Mouse (Mus musculus) stomach, postnatal 0 days (tissue): ENCODE measurements around the gene Armc6. TPM values are rescaled to one million over a fixed set of nuclear protein-coding genes. Genes with fewer than 3 reads are reported as not detected.

Source experiments
- ATAC-seq: fragments of 200-750 bp; cut with Nextera tagmentation; 2 replicates; pipeline ENCODE4 v1.8.0; 2017; ENCODE audit not compliant: low FRiP score, low TSS enrichment
- DNase-seq: peaks from one replicate; pipeline ENCODE4 v3.0.0-alpha.2; 2016; ENCODE audit warnings: low spot score
- H3K27ac ChIP-seq: fragments of 300-500 bp; sonication (generic); replicated peaks from 2 replicates; pipeline ENCODE4 v1.5.1; 2014; ENCODE audit warnings: mild to moderate bottlenecking, control low read depth
- H3K27me3 ChIP-seq: fragments of 300-500 bp; sonication (generic); 2 replicates; pipeline ENCODE4 v1.6.1; 2014; ENCODE audit warnings: low read length; ENCODE audit not compliant: control insufficient read depth, insufficient read depth
- H3K36me3 ChIP-seq: fragments of 300-500 bp; sonication (generic); 2 replicates; pipeline ENCODE4 v1.6.1; 2014; ENCODE audit warnings: low read length, mixed read lengths; ENCODE audit not compliant: control insufficient read depth, insufficient read depth
- H3K4me1 ChIP-seq: fragments of 300-500 bp; sonication (generic); replicated peaks from 2 replicates; pipeline ENCODE4 v1.6.1; 2014; ENCODE audit warnings: antibody characterized with exemption; ENCODE audit not compliant: control insufficient read depth, insufficient read depth
- H3K4me2 ChIP-seq: fragments of 300-500 bp; sonication (generic); replicated peaks from 2 replicates; pipeline ENCODE4 v1.6.1; 2014; ENCODE audit warnings: low read depth, mild to moderate bottlenecking, control low read depth, moderate library complexity
- H3K4me3 ChIP-seq: fragments of 300-500 bp; sonication (generic); 2 replicates; pipeline ENCODE4 v1.5.1; 2014; ENCODE audit warnings: low read depth, low read length, control low read depth
- H3K9ac ChIP-seq: fragments of 300-500 bp; sonication (generic); 2 replicates; pipeline ENCODE4 v1.6.1; 2014; ENCODE audit warnings: mild to moderate bottlenecking, low read length, control low read depth, mixed read lengths
- H3K9me3 ChIP-seq: fragments of 300-500 bp; sonication (generic); 2 replicates; pipeline ENCODE4 v1.6.1; 2016; ENCODE audit warnings: low read length; ENCODE audit not compliant: control insufficient read depth
- CTCF ChIP-seq: IDR thresholded peaks from 2 replicates; pipeline ENCODE4 v1.5.1; 2016; ENCODE audit warnings: antibody characterized with exemption, low read depth, mild to moderate bottlenecking, moderate library complexity
- EP300 ChIP-seq: optimal IDR thresholded peaks from 2 replicates; pipeline ENCODE3; 2016; ENCODE audit warnings: antibody characterized with exemption
- WGBS: fragments of 180-500 bp; shearing (Covaris S2); extraction: QIAGEN DNeasy Blood & Tissue Kit; methylation state at CpG from one replicate; pipeline ENCODE4 v1.1.7; 2014; 5-methylcytosine and 5-hydroxymethylcytosine counted together
- polyA plus RNA-seq: library from polyadenylated mRNA; unstranded; fragments of >200 nt; fragmentation: Nextera tagmentation; extraction: Ambion mirVana; gene quantifications from 2 replicates; pipeline ENCODE4 v1.2.1, GENCODE M21; 2015

Armc6 gene
- polyA plus RNA-seq, 1 experiment from 2014 or later = 11.9 TPM

GRCm38 (mm10) chr8:70211726-70212111 lies 22.5 kb downstream of the Armc6 start:
- no peaks in the 10 kb centered on the region for H3K9me3 ChIP-seq
- no peaks in the 10 kb centered on the region for H3K4me1 ChIP-seq
- DNase-seq (no peak), ATAC-seq (peak; percentile 0; the same call in 1 of the 2 replicates)
- peak overlapping the region; percentile 62 for H3K4me3 ChIP-seq
- peak overlapping the region; percentile 96 for H3K4me2 ChIP-seq
- peak overlapping the region; percentile 77 for H3K9ac ChIP-seq
- 2% methylated on average over 31 of the region's 31 CpGs for WGBS
- peak overlapping the region; percentile 83 for H3K27ac ChIP-seq
- TF ChIP-seq CTCF = no peak
- TF ChIP-seq EP300 = no peak
- H3K36me3 ChIP-seq = no peaks in the 10 kb centered on the region
- H3K27me3 ChIP-seq = no peaks in the 10 kb centered on the region

GRCm38 (mm10) chr8:70211275-70211674 lies 23.0 kb downstream of the Armc6 start:
- H3K4me1 ChIP-seq = no peaks in the 10 kb centered on the region
- DNase-seq (no peak), ATAC-seq (no peak)
- no peaks in the 10 kb centered on the region for H3K36me3 ChIP-seq
- peak overlapping the region; percentile 77 for H3K9ac ChIP-seq
- no peak overlapping the region; the same call in 1 of the 2 replicates for H3K27ac ChIP-seq
- H3K9me3 ChIP-seq = no peaks in the 10 kb centered on the region
- H3K4me3 ChIP-seq = peak overlapping the region; percentile 62
- WGBS = 79% methylated on average over 1 of the region's 1 CpGs
- H3K27me3 ChIP-seq = no peaks in the 10 kb centered on the region
- no peak for TF ChIP-seq CTCF
- TF ChIP-seq EP300 = no peak
- peak overlapping the region; percentile 96 for H3K4me2 ChIP-seq

DNA sequence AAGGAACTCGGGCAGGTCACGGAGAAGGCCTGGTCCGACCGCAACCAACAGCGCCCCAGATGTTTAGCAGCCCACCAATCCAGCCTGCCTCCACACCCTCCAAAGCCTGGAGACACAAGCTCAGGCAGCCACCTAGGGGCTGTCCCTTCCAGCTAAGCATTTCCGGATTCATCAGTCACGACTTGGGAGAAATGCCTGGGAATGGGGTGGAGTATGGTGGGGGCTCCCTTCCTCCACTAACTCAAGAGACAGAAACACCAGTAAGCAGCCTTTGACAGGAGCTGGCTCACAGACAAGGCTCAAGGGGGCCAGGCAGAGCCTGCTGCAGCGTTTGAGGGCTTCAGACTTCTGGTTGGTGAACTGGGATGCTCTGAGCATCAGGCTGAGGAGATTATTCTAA lies 23.7 kb downstream of the Armc6 start:
- Histone ChIP-seq H3K4me3 (no peak overlapping the region), H3K4me1 (no peaks in the 10 kb centered on the region)

GRCm38 (mm10) chr8:70208130-70208529 lies 26.1 kb downstream of the Armc6 start:
- Histone ChIP-seq H3K4me2 (no peak overlapping the region), H3K36me3 (no peaks in the 10 kb centered on the region), H3K9me3 (no peaks in the 10 kb centered on the region), H3K4me1 (no peaks in the 10 kb centered on the region), H3K27me3 (no peaks in the 10 kb centered on the region), H3K9ac (no peak overlapping the region), H3K27ac (no peak overlapping the region), H3K4me3 (no peak overlapping the region)
- DNase-seq (no peak), ATAC-seq (no peak)
- TF ChIP-seq CTCF (no peak), EP300 (no peak)
- WGBS = 58% methylated on average over 1 of the region's 1 CpGs

More for the DNA sequence above, 23.7 kb downstream of the Armc6 start:
- TF ChIP-seq CTCF (peak; percentile 42), EP300 (no peak)
- Histone ChIP-seq H3K27me3 (no peaks in the 10 kb centered on the region), H3K9me3 (no peaks in the 10 kb centered on the region), H3K4me2 (0 out of 2 replicates have a peak overlapping the region, but pooled peaks have one; percentile 18), H3K36me3 (no peaks in the 10 kb centered on the region), H3K27ac (no peak overlapping the region), H3K9ac (no peak overlapping the region)
- WGBS = 13% methylated on average over 8 of the region's 8 CpGs
- no peak for ATAC-seq
- DNase-seq = no peak

DNA sequence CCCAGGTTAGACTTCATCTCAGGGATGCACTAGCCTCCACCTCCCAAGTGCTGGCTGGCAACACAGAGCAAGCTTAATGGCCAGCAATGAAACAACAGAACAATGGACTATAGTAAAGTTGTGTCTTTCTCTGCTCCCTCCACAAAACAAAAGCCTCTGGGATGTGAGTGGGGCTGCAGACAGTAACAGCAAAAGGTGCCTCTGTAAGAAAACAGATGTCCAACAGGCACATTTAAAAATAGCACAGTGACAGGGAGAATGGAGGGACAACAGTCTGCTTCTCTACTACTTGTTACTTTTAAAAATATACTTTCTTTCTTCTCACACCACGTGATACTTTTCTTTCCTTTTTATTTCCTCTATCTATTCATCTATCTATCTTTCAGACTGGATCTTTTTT lies 29.5 kb downstream of the Armc6 start:
- H3K27ac ChIP-seq = no peak overlapping the region
- H3K27me3 ChIP-seq = no peaks in the 10 kb centered on the region
- H3K9ac ChIP-seq = no peak overlapping the region
- ATAC-seq = no peak
- WGBS = 50% methylated on average over 1 of the region's 1 CpGs
- no peaks in the 10 kb centered on the region for H3K9me3 ChIP-seq
- no peak for TF ChIP-seq CTCF
- no peak for TF ChIP-seq EP300
- no peak overlapping the region for H3K4me2 ChIP-seq
- no peaks in the 10 kb centered on the region for H3K36me3 ChIP-seq
- H3K4me3 ChIP-seq = no peak overlapping the region
- H3K4me1 ChIP-seq = no peaks in the 10 kb centered on the region
- DNase-seq = no peak

GRCm38 (mm10) chr8:70203072-70203471 lies 31.2 kb downstream of the Armc6 start:
- 85% methylated on average over 4 of the region's 4 CpGs for WGBS
- Histone ChIP-seq H3K4me3 (no peak overlapping the region), H3K9ac (no peak overlapping the region), H3K4me1 (no peaks in the 10 kb centered on the region), H3K27ac (no peak overlapping the region), H3K36me3 (no peaks in the 10 kb centered on the region), H3K4me2 (no peak overlapping the region), H3K27me3 (no peaks in the 10 kb centered on the region), H3K9me3 (no peaks in the 10 kb centered on the region)
- no peak for DNase-seq
- no peak for ATAC-seq
- TF ChIP-seq EP300 = no peak
- no peak for TF ChIP-seq CTCF
